Mouse (Mus musculus) myocyte (in vitro differentiated cells): Measurements from ENCODE around the gene Smurf1. TPM values are rescaled to one million over a fixed set of nuclear protein-coding genes. Genes with fewer than 3 reads are reported as not detected.
A peak's percentile ranks its signal among the peaks of the same experiment; 100 is the strongest.

Experiments used
- H3K27me3 ChIP-seq: one replicate; pipeline ENCODE4 v1.6.1; 2011; ENCODE audit not compliant: control insufficient read depth, insufficient read depth, insufficient read length
- H3K36me3 ChIP-seq: one replicate; pipeline ENCODE4 v1.6.1; 2011; ENCODE audit not compliant: control insufficient read depth, insufficient read depth
- H3K4me2 ChIP-seq: one replicate; pipeline ENCODE4 v1.6.1; 2011; ENCODE audit warnings: low read depth, control low read depth
- H3K4me3 ChIP-seq: one replicate; pipeline ENCODE4 v1.5.1; 2011; ENCODE audit warnings: mild to moderate bottlenecking, control low read depth, moderate library complexity
- H3K79me2 ChIP-seq: one replicate; pipeline ENCODE4 v1.6.1; 2011; ENCODE audit not compliant: control insufficient read depth, insufficient read depth
- H3ac ChIP-seq: one replicate; pipeline ENCODE4 v1.6.1; 2011; ENCODE audit not compliant: control insufficient read depth, insufficient read length
- CEBPB ChIP-seq: IDR thresholded peaks from 2 replicates; pipeline ENCODE4 v1.6.1; 2011; ENCODE audit warnings: mild to moderate bottlenecking, moderate library complexity; ENCODE audit not compliant: poor library complexity, insufficient read depth, severe bottlenecking
- E2F4 ChIP-seq: IDR thresholded peaks from one replicate; pipeline ENCODE4 v1.6.1; 2011; ENCODE audit warnings: mild to moderate bottlenecking, control low read depth, moderate library complexity; ENCODE audit not compliant: insufficient read depth
- MAX ChIP-seq: IDR thresholded peaks from one replicate; pipeline ENCODE4 v1.6.1; 2011; ENCODE audit warnings: low read depth, mild to moderate bottlenecking, control low read depth
- MYOD1 ChIP-seq, 3 experiments: IDR thresholded peaks; one replicate each; pipeline ENCODE4 v1.6.1; 2011; ENCODE audit warnings: control low read depth in 2 of 3, low read depth in 2 of 3, mild to moderate bottlenecking in 2 of 3, moderate library complexity in 1 of 3; ENCODE audit not compliant: insufficient read length in 2 of 3, control insufficient read depth in 1 of 3
- MYOG ChIP-seq, 3 experiments: IDR thresholded peaks; one replicate each; pipeline ENCODE4 v1.6.1; 2011; ENCODE audit warnings: control low read depth in 2 of 3, low read depth in 2 of 3, mild to moderate bottlenecking in 2 of 3; ENCODE audit not compliant: insufficient read length in 2 of 3, control insufficient read depth in 1 of 3, insufficient read depth in 1 of 3
- POLR2A ChIP-seq: IDR thresholded peaks from one replicate; pipeline ENCODE4 v1.6.1; 2011; ENCODE audit warnings: low read depth, mild to moderate bottlenecking, control low read depth, moderate library complexity; ENCODE audit not compliant: insufficient read length
- POLR2AphosphoS2 ChIP-seq: IDR thresholded peaks from one replicate; pipeline ENCODE4 v1.6.1; 2011; ENCODE audit warnings: low read depth, control low read depth; ENCODE audit not compliant: insufficient read length
- REST ChIP-seq: IDR thresholded peaks from one replicate; pipeline ENCODE4 v1.6.1; 2011; ENCODE audit warnings: mild to moderate bottlenecking, control low read depth, moderate library complexity; ENCODE audit not compliant: insufficient read depth, insufficient read length
- SRF ChIP-seq: IDR thresholded peaks from one replicate; pipeline ENCODE4 v1.6.1; 2011; ENCODE audit warnings: low read depth; ENCODE audit not compliant: control insufficient read depth, insufficient read length
- TCF12 ChIP-seq: IDR thresholded peaks from one replicate; pipeline ENCODE4 v1.6.1; 2011; ENCODE audit warnings: mild to moderate bottlenecking, control low read depth; ENCODE audit not compliant: poor library complexity, insufficient read depth, severe bottlenecking
- TCF3 ChIP-seq: IDR thresholded peaks from one replicate; pipeline ENCODE4 v1.6.1; 2011; ENCODE audit warnings: low read depth, control low read depth; ENCODE audit not compliant: insufficient read length
- USF1 ChIP-seq: IDR thresholded peaks from one replicate; pipeline ENCODE4 v1.6.1; 2011; ENCODE audit warnings: low read depth, mild to moderate bottlenecking, control low read depth, moderate library complexity
- polyA plus RNA-seq: library from polyadenylated mRNA; unstranded; fragments of >200 nt; fragmentation: generic; extraction: Trizol; gene quantifications from one replicate; pipeline ENCODE4 v1.2.1, GENCODE M21; 2012; ENCODE audit warnings: missing spikeins

Gene Smurf1
- polyA plus RNA-seq, result 32.9 TPM

GRCm38 (mm10) chr5:144965639-144966351, at the start of gene Smurf1:
Smurf1 (minus strand) TSS chr5:144965847.
- Histone ChIP-seq H3K79me2 (peaks cover 36% of the 10 kb centered on the region), H3K4me2 (peak within 1 kb of the TSS; percentile 96), H3K4me3 (peak within 1 kb of the TSS; percentile 30), H3K36me3 (no peaks in the 10 kb centered on the region), H3ac (peak within 1 kb of the TSS; percentile 98), H3K27me3 (no peaks in the 10 kb centered on the region)
- TF ChIP-seq CEBPB, result no peak
- no peak for TF ChIP-seq USF1
- TF ChIP-seq TCF3, result no peak
- TF ChIP-seq MAX, result no peak
- TF ChIP-seq POLR2A, result peak; percentile 82
- TF ChIP-seq POLR2AphosphoS2, result peak; percentile 85

- H3K36me3 ChIP-seq, result no peaks in the 10 kb centered on the region
- H3K4me2 ChIP-seq, result no peak overlapping the region
- H3K79me2 ChIP-seq, result no peaks in the 10 kb centered on the region
- H3K27me3 ChIP-seq, result peaks cover 18% of the 10 kb centered on the region
- H3ac ChIP-seq, result no peak overlapping the region
- TF ChIP-seq TCF3 (no peak), SRF (no peak), POLR2AphosphoS2 (no peak), TCF12 (no peak), MYOD1 (IDR thresholded peaks at IDR 0.05; ENCODE audit: control insufficient read depth in 1 of 3, insufficient read length in 2 of 3, low read depth in 2 of 3) (no peak), USF1 (no peak), POLR2A (no peak), MAX (no peak), CEBPB (no peak), REST (no peak), E2F4 (no peak), MYOG (IDR thresholded peaks at IDR 0.05; ENCODE audit: control insufficient read depth in 1 of 3, insufficient read depth in 1 of 3, insufficient read length in 2 of 3, low read depth in 2 of 3) (no peak)
- H3K4me3 ChIP-seq, result no peak overlapping the region
These were observed 48.6 kb upstream of the Smurf1 start for GRCm38 (mm10) chr5:145014278-145014677.

- no peaks in the 10 kb centered on the region for H3K36me3 ChIP-seq
- H3K4me2 ChIP-seq, result no peak overlapping the region
- no peak overlapping the region for H3K4me3 ChIP-seq
- H3K79me2 ChIP-seq, result no peaks in the 10 kb centered on the region
- TF ChIP-seq REST (no peak), POLR2AphosphoS2 (no peak), MYOG (IDR thresholded peaks at IDR 0.05; ENCODE audit: control insufficient read depth in 1 of 3, insufficient read depth in 1 of 3, insufficient read length in 2 of 3, low read depth in 2 of 3) (no peak), TCF3 (no peak), SRF (no peak), USF1 (no peak), TCF12 (no peak), MAX (no peak), CEBPB (no peak), MYOD1 (IDR thresholded peaks at IDR 0.05; ENCODE audit: control insufficient read depth in 1 of 3, insufficient read length in 2 of 3, low read depth in 2 of 3) (no peak), E2F4 (no peak), POLR2A (no peak)
- H3ac ChIP-seq, result no peak overlapping the region
- H3K27me3 ChIP-seq, result peaks cover 17% of the 10 kb centered on the region
These were observed 43.4 kb upstream of the Smurf1 start for GRCm38 (mm10) chr5:145008878-145009659.

GRCm38 (mm10) chr5:145005596-145005995, 39.9 kb upstream of the Smurf1 start:
- no peak overlapping the region for H3K4me2 ChIP-seq
- peaks cover 16% of the 10 kb centered on the region for H3K27me3 ChIP-seq
- TF ChIP-seq CEBPB, result no peak
- TF ChIP-seq MAX, result no peak
- TF ChIP-seq REST, result no peak
- TF ChIP-seq SRF, result no peak
- no peak for TF ChIP-seq USF1
- no peaks in the 10 kb centered on the region for H3K79me2 ChIP-seq
- no peak overlapping the region for H3K4me3 ChIP-seq
- H3K36me3 ChIP-seq, result no peaks in the 10 kb centered on the region
- H3ac ChIP-seq, result no peak overlapping the region

GRCm38 (mm10) chr5:145004495-145004894, 38.8 kb upstream of the Smurf1 start:
- Histone ChIP-seq H3K4me3 (no peak overlapping the region), H3K36me3 (no peaks in the 10 kb centered on the region), H3K4me2 (no peak overlapping the region), H3ac (no peak overlapping the region), H3K27me3 (peaks cover 16% of the 10 kb centered on the region), H3K79me2 (no peaks in the 10 kb centered on the region)
- TF ChIP-seq TCF3 (no peak), USF1 (no peak), MYOD1 (IDR thresholded peaks at IDR 0.05; ENCODE audit: control insufficient read depth in 1 of 3, insufficient read length in 2 of 3, low read depth in 2 of 3) (no peak), POLR2AphosphoS2 (no peak)
